Mouse (Mus musculus): ENCODE measurements around the gene Kcnk3.

The Kcnk3 gene

DNA sequence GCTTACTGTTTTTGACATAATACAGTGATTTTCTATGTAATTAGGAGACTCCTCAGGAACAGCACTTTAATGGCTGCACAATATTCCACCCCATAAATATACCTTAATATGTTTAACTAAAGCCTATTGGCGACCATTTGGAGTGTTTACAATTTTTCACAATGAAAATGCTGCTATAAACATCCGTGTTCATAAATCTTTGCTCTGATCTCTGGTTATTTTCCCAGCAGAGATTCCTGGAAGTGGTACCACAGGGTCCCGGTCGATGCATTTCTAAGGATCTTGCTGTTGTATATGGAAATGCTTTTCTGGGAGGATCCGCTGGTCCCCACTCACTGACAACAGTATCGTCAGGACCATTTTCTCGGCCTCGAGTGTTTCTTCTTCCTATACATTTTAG, 25.3 kb downstream of the Kcnk3 start:
- no peak for DNase-seq (ENCODE audit: low read depth)

DNA sequence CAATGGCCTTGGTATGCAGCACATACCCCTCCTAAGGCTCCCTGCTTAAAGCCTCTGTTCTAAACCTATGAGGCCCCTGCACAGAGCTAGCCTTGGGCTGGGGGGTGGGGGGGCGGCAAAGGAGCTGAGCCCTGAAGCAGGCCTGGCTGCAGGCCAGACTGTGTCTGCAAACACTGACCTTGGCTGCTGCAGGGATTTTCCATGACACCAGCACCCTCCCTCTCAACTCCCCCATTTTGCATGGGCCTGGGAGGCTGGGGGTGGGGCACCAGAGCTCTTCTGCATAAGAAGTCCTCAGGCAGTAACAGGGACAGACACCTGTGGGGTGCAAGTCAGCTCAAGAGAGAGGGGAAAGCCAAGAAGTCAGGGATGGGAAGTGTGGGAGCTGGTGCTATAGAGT, 26.3 kb downstream of the Kcnk3 start:
- DNase-seq (ENCODE audit: low read depth) = no peak

DNA sequence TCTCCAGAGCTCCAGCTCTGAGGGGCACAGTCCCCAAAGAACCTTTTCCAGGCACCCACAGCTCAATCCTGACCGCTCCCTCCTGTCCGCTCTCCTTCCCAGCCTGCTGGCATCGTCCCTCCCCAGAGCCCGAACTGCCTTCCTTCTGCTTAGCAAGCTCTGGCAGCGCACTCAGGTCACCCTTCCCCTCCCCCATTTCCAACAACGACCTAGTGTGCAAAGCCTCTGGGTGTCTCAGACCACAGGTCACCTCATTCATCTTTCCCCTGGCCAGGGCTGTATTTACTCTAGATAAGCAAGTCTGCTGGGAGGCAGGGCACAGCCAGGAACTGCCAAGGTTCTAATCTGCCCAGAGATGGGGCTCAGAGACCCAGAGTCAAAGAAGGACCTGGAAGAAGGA, 27.4 kb downstream of the Kcnk3 start:
- no peak for DNase-seq (ENCODE audit: low read depth)

DNA sequence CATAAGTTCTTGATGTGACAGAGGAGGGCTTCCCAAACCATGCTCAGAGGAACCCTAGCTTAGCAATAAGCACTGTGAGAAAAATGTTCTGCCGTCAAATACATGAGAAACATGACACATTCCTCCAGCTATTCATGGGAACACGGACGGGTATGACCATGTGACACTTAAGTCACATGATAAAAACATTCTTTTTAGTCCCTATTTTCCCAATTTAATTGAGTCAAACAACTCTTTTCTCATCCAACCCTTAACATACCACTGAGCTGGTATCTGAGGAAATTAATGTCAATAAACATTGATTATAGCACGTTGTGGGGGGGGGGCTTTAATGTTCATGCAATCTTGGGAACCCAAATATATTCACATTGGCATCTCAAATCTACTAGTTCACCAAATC, 27.8 kb downstream of the Kcnk3 start:
- no peak for DNase-seq (ENCODE audit: low read depth)

DNA sequence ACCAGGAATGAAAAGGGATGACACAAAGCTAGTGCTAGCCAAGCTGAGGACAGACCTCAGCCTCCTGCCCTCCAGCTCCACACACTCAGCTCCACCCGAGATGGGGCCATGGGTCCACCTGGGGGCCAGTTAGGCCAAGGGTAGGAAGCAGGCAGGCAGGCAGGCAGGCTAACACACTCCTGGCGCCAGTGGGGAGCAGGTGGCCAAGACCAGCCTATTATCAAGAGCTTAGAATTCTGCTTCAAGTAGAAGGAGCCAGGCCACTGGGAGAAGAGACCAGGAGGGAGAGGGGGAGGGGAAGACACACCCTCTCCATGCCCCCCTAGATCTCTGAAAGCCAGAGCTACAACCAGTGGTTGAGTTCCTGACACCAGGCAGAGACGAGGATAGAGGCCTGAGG, 28.7 kb downstream of the Kcnk3 start:
- no peak for DNase-seq (ENCODE audit: low read depth)

DNA sequence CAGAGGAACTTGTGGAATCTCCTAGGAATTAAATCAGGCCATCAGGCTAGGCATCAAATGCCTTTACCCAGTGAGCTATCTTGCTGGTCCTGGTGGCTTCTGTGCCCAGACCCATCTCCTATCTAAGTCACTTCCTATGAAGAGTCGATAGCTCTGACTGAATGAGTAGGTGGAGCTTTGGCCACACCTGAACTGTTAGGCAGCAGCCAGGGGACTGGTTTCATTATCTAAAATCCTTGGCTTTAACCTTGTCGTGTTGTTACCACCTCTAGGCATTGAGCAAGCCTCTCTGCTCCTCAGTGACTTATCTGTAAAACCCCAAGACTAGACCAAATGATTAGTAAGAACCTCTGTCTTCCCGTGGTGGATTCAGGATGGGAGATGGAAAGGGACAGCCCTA, 29.4 kb downstream of the Kcnk3 start:
- DNase-seq (ENCODE audit: low read depth) = no peak

DNA sequence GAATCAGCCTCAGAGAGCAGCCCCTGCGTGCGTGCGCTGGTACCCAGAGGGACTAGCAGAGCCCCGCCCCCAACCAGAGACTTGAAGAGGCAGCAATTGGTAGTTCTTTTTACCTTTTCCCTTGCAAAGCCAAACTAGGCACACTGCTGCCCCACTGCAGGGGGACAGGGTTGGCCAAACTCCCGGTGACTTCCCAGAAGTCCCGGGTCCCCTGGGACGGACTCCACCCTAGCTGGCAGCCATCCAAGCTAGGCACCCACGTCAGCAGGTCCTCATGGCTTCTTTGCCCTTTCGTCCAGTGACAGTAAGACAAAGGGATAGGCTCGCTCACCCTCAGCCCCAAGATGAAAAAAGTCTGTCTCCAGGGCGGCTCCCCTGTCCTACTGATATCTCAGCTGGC, 29.9 kb downstream of the Kcnk3 start:
- no peak for DNase-seq (ENCODE audit: low read depth)

DNA sequence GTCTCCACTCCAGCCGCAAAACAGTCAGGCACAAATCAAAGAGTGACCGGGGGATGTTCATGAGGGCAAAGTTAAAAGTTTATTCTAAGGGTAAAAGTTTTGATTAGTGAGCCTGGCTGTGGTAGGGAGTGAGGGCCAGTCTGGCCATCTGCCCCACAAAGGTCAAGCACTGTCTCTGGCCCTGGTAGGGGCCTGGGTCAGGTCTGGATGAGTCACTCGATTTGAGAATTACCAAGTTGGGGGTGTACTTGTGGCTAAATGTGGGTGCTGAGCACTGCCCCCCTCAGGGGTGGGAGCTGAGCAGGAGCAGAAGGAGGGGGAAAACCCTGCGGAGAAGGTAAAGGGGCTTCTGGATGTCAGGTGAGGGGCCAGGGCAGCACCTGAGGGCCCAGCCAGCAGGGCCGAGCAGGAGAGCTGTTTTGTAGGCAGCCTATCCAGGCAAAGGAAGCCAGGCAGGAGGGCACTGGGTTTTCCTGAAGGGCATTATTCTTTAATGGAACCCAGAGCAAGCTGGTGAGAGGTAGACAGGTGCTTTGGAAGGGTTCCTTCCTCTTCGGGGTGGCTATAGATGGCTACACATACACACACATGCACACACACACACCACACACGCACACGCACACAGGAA, 30.5 kb downstream of the Kcnk3 start:
- no peak for DNase-seq (ENCODE audit: low read depth)

DNA sequence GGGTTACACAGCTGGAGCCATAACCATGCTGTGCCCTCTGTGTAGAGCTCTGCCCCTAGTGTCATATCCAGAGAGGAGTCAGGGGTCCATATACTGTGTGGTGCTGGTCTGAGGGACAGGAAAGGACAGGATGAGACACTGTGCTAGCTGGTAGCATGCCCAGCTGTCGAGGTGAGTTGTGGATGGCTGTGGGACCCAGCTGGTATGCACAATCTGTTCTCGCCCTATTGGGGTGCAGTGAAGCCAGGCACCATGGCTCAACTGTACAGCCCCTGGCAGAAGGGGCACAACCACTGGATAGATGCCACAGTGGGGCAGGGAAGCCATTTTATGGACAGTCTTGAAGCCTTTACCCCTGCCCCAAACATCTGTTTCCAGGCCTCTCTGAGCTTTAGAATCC, 31.2 kb downstream of the Kcnk3 start:
- no peak for DNase-seq (ENCODE audit: low read depth)

DNA sequence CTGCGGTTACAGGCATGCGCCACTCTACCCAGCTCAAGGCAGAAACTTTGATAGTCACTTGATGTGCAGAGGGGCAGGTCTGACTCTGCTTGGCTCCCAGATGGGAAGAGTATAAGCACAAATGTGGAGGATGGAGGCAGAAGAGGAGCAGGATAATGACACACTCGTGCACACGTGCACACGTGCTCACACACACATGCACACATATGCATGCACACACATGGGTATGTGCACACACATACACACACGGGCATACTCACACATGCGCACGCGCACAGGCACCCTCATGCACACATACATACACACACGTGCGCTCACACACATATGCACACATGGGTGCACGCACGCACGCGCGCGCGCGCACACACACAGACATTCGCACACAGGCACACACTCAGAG, 32.6 kb downstream of the Kcnk3 start:
- no peak for DNase-seq (ENCODE audit: low read depth)

DNA sequence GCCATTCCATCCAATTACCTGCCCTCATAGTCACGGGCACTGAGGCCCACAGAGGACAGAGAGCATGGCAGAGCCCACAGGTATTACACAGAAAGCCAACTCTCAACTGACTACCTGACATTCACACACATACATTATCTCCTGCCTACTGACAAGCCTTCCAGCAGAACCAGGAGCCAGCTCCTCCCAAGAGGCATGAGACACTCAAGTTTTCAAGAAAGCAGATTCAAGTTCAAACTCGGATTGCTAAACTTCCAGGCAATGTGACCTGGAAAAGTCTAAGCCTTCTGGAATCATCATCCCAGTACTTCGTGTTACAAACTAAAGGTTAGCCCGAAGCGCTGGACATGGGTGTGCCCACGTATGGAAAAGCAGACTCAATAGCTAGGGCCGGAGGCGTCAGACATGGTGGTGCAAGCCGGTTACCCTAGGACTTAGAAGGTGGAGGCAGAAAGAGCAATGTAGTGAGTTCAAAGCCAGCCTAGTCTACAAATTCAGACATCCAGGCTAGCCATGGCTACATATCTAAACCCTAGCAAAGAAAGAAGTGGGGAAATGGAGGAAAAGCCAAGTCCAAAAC, 33.3 kb downstream of the Kcnk3 start:
- no peak for DNase-seq (ENCODE audit: low read depth)

DNA sequence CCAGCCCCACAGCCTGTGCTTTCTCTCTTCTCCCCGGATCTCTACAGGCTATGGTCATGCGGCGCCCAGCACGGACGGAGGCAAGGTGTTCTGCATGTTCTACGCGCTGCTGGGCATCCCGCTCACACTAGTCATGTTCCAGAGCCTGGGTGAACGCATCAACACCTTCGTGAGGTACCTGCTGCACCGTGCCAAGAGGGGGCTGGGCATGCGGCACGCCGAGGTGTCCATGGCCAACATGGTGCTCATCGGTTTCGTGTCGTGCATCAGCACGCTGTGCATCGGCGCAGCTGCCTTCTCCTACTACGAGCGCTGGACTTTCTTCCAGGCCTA, 33.8 kb downstream of the Kcnk3 start:
- no peak for DNase-seq (ENCODE audit: low read depth)

DNA sequence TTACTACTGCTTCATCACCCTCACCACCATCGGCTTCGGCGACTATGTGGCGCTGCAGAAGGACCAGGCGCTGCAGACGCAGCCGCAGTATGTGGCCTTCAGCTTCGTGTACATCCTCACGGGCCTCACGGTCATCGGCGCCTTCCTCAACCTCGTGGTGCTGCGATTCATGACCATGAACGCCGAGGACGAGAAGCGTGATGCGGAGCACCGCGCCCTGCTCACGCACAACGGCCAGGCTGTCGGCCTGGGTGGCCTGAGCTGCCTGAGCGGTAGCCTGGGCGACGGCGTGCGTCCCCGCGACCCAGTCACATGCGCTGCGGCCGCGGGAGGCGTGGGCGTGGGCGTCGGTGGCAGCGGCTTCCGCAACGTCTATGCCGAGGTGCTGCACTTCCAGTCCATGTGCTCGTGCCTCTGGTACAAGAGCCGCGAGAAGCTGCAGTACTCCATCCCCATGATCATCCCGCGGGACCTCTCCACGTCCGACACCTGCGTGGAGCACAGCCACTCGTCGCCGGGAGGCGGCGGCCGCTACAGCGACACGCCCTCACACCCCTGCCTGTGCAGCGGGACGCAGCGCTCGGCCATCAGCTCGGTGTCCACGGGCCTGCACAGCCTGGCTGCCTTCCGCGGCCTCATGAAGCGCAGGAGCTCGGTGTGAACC, 34.3 kb downstream of the Kcnk3 start:
- DNase-seq (ENCODE audit: low read depth) = peak; percentile 63

DNA sequence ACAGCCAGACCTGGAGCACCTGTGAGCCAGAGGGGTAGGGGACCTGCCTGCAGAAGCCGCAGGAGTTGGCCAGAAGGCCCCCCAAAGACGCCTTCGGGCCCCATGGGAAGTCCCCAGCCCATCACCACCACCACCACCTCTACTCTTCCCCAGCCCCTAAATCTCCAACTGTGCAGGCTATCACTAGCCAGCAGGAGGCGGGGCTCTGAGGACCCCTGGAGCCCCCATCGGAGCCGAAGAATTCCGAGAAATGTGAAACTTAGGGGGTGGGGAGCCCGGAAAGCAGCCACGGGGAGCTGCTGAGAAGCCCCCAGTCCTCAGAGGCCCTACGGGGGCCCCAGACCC, 34.8 kb downstream of the Kcnk3 start:
- no peak for DNase-seq (ENCODE audit: low read depth)

DNA sequence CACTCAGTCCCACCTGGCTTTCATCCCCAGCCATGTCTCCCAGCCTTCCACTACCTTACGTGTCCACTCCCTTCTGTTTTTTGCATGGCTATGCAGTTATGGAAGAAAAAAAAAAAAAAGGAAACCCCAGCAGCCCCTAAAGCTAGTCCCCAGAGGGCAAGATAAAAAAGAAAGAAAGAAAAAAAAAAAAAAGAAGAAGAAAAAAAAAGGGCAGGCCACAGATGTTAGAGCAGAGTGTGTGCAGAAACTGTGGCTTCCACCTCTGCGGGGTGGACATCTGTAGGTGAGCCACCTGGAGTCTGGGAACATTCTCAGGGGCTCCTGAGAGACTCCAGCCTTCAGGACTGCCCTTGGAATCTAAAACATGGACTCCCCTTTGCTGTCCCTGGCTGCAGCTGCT, 35.4 kb downstream of the Kcnk3 start:
- no peak for DNase-seq (ENCODE audit: low read depth)

DNA sequence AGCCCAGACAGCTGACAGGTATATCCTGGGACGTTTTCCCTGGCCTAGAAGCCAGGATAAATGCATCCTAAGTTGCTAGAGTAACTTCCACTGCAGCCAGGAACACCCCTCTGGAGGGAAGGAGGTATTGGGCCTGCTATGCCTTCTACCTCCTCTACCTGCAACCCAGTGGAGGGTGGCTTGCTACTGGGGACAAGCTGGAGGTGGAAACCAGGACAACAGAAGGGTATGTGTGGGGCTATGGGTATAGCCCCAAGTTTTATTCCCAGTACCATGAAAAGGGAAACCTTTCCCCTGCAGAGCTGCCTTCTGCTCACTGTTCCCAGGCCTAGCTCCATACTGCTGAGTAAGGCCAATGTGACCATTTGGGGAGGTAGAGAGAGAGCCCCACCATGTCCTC, 36.3 kb downstream of the Kcnk3 start:
- no peak for DNase-seq (ENCODE audit: low read depth)

DNA sequence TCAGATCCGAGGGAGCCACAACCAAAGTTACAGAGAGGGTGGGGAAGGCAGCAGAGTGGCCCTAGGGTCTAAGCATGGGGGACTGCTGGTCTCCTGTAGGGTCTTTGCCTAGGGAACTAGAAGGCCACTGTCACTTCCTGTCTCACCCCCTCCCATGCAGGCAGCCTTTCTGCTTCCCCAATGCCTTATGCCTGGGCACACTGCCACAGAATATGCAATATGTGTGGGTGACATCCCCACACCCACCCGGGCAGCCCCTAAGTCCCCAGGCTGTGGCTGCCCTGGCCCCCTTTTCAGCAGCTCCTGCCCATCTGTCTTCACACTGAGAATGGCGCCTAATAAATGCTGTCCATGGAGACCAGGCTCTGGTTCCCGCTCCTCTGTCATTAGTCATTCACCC, 36.9 kb downstream of the Kcnk3 start:
- no peak for DNase-seq (ENCODE audit: low read depth)

DNA sequence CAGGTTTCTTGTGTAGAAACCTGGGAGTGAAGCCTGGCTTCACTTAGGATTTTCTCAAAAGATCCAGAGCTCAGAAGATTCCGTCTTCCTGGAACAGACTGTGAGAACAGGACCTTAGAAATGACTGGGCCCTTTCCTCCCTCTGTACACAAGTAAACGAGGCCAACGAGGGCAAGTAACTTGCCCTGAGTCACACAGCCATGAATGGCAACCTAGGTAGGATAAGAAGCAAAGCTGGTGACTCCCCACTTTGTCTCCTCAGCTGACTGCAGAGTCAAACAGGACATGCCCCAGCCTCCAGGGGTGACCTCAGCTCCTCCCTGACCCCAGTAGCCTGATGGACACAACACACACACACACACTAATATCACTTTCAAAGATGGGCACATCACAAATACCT, 37.4 kb downstream of the Kcnk3 start:
- DNase-seq (ENCODE audit: low read depth) = no peak

DNA sequence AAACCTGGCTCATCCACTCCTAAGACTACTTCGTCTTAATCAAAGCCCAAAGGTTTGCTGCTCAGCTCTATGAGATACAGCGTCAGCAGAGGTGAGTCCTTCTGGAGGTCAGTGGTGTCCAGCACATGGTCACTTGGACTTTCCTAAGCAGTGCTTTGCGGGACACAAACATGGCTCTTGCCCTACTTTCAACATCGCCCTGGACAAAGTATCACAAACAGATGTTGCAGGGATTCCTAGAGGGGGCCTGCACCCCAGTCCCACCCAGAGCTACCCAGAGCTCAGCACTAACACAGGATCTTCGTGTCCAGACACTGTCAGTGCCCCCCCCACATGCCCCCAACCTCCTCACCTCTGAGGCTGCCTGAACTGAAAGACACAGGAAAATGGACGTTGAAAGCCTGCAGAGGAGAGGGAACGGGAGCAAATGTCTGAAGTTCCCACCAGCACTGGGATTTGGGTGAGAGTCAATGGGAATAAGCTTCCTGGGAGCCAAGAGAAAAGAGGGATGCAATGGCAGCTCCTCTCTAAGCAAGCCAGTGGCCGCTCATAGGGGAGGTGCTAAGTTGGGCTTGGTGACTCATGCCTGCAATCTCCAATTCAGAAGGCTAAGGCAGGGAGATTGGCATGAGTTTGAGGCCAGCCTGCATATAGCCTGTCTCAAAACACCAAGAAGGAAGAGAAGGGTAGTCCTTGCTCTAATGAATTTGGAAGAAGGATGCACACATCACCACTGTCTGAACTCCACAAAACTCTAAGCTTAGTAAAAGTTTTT, 38.5 kb downstream of the Kcnk3 start:
- DNase-seq (ENCODE audit: low read depth) = no peak

DNA sequence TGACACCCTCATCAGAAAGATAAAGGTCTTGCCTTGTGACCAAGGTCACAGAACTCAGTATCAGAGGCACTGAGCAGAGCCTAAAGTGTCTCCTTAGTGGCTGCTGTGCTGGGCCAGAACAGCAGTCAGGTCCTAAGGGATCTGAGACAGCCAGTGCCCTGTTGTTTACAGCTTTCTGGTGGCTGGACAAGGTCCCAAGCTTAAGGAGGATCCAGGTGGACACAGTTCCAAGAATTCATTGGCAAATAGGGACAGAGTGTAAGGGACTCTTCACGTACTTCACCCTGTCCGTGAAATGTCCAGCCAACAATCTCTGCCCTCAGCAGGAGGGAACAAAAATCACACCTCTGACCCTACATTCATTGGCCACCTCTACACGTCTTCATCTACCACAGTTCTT, 40.5 kb downstream of the Kcnk3 start:
- no peak for DNase-seq (ENCODE audit: low read depth)

DNA sequence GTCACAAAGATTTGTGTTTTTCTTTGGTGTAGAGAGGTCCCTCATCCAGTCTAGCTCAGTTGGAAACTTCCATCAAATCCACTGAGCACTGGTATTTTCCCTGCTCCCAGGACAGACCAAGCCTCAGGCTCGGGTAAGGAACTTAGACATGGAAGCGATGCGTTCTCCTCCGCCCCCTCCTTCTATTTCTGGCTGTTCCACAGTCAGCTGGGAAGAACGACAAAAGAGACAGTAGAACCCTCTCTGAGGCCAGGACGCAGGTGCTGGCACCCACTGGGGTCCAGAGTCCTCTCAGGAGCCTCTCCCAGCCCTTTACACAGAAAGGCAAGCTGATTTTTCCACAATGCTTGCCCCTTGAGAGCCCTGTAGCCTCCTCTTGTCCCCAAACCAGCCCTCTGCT, 42.4 kb downstream of the Kcnk3 start:
- DNase-seq (ENCODE audit: low read depth) = no peak

DNA sequence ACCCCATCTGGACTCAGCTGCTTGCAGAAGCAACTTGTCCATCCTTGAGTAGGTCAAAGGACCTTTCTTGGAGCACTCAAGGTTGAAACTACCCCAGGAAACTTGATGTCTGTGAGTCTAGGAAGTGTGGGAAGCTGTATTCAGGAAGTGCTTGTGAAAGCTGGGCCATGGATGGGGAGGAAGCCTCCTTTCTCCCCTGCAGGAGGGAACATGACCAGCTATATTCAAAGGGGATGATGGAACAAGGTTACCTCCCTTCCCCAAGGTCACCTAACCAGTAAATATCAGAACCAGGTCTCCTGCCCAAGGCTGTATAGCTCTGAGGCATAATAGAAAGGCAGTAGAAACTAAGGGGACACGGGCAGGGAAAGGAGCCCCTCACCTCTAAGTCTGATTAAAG, 44.2 kb downstream of the Kcnk3 start:
- DNase-seq (ENCODE audit: low read depth) = no peak

DNA sequence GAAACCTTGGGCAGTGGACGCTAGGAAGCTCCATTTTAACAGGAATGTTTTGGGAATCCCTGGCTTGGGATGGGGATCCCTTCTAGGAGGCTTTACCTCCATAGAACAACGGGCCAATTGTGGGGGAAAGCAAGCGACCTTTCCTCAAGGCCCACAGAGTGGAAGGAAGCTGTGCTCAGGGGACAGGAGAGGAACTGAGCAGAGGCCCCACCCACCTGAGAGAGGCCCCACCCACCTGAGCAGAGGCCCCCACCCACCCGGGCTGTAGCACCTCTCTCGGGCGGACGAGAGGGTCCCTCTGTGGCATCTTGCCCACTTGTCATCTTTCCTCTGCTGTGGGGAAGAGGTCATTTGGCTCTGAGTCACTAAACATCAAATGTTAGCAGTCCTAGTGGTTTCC, 49.0 kb downstream of the Kcnk3 start:
- no peak for DNase-seq (ENCODE audit: low read depth)

DNA sequence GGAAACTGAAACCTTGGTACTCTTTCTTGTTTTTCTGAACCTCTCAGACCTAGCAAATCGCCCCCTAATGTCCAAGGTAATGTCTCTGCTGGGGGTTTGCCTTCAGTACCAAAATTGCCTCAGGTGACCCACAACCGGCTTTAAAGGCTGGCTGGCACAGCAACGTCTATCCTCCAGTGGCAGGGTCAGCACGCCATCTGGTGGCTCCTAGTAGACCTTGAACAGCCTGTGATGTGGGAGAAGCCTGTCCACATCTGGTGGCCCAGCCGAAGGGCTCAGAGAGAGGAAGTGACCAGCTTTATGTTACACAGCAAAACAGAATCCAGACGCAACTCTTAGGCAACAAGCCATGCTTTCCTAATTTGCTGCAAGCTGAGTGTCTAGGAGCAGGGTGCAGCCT, 50.1 kb downstream of the Kcnk3 start:
- DNase-seq (ENCODE audit: low read depth) = peak; percentile 75
